Mouse (Mus musculus) cerebellum, postnatal 10 days (tissue): ENCODE results near the gene Gbp8.
"Not testable (repeated sequence)": the region's sequence is repeated elsewhere in the genome, so short reads cannot be mapped to it uniquely, and the experiment has no call there.

ENCODE experiments used
- DNase-seq, 2 experiments: peaks; one replicate each; pipeline ENCODE4 v3.0.0; 2021; ENCODE audit warnings: mixed read lengths in 2 of 2

The Gbp8 gene

GRCm38 (mm10) chr5:105055279-105055678 lies 84.1 kb downstream of the Gbp8 start:
- no peak for DNase-seq

- not testable (repeated sequence) for DNase-seq
Measured at GRCm38 (mm10) chr5:105053471-105054169, 85.7 kb downstream of the Gbp8 start.

- peak; percentile 3 to 7 for DNase-seq
Measured at GRCm38 (mm10) chr5:105032362-105032761, 107.0 kb downstream of the Gbp8 start.

- no peak for DNase-seq
Measured at GRCm38 (mm10) chr5:105012551-105012950, 126.8 kb downstream of the Gbp8 start.

GRCm38 (mm10) chr5:105011570-105011969 lies 127.8 kb downstream of the Gbp8 start:
- DNase-seq, result no peak

GRCm38 (mm10) chr5:105010376-105010775 lies 129.0 kb downstream of the Gbp8 start:
- no peak for DNase-seq

GRCm38 (mm10) chr5:104989411-104989810 lies 149.9 kb downstream of the Gbp8 start:
- peak; percentile 49 to 52 for DNase-seq

- DNase-seq, result no peak
Measured at GRCm38 (mm10) chr5:104988000-104988399, 151.3 kb downstream of the Gbp8 start.

GRCm38 (mm10) chr5:104986706-104987105 lies 152.6 kb downstream of the Gbp8 start:
- peak; percentile 44 to 72 for DNase-seq

- peak in 1 of 2 experiments; percentile 2 for DNase-seq
Measured at GRCm38 (mm10) chr5:104982535-104982934, 156.8 kb downstream of the Gbp8 start, which contains the start of gene Abcg3. Gene Abcg3, minus strand, starts transcription at chr5:104982718.

- DNase-seq, result no peak
Measured at GRCm38 (mm10) chr5:104979040-104979513, 160.3 kb downstream of the Gbp8 start.
